Mouse (Mus musculus) brain, embryonic 14.5 days (tissue): ENCODE results near the gene Clasp2.

Experiments
- CTCF ChIP-seq: fragments of 200-500 bp; IDR thresholded peaks from 2 replicates; pipeline ENCODE4 v1.5.1; 2012; ENCODE audit warnings: inconsistent platforms, mild to moderate bottlenecking, moderate library complexity, borderline replicate concordance; ENCODE audit not compliant: insufficient read depth, insufficient read length; ENCODE audit errors: extremely low read depth
- POLR2A ChIP-seq: fragments of 200-500 bp; IDR thresholded peaks from 2 replicates; pipeline ENCODE4 v1.6.1; 2012; ENCODE audit warnings: mild to moderate bottlenecking, inconsistent platforms, borderline replicate concordance; ENCODE audit not compliant: poor library complexity, insufficient read depth, insufficient read length, severe bottlenecking; ENCODE audit errors: extremely low read depth

GRCm38 (mm10) chr9:113741108-113741636 is at the start of gene Clasp2:
- no peak for TF ChIP-seq CTCF
- peak; percentile 78; the same call in 1 of the 2 replicates for TF ChIP-seq POLR2A
